In the genomic region with DNA sequence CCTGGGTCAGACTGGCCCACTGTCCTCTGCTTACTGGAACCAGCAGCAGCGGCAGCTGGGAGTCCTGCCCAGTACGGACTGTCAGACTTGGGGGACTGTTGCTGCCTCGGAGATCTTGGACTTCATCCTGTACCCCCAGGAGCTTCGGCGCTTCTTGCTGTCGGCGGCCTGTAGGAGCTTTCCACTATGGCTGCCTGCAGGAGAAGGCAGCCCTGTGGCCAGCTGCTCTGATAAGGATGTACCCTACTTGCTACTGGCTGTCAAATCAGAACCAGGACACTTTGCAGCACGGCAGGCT, we compare ENCODE assay signal across 9 mouse cellular contexts. TPM values are rescaled to one million over a fixed set of nuclear protein-coding genes. Genes with fewer than 3 reads are reported as not detected.
DNase-seq lines count a peak whose midpoint lies in the region; ATAC-seq lines count a peak whose summit lies in the region.
"Had no signal": no experiment of that assay in that cellular context is flagged by ENCODE, and none has a peak within 500 bp of the region (broad histone marks: within the 10 kb centered on the region; RNA-seq: fewer than 3 reads in every experiment).

No protein-coding gene starts in this region.

- no peak overlapping the region for H3K27ac ChIP-seq in neural tube, embryonic 13.5 days (replicated peaks)
- no peak overlapping the region for H3K27ac ChIP-seq in neural tube, embryonic 15.5 days (replicated peaks)
- H3K27ac ChIP-seq in stomach, embryonic 15.5 days: no peak overlapping the region

- H3K4me1 ChIP-seq in neural tube, embryonic 13.5 days (replicated peaks): peaks cover 21% of the 10 kb centered on the region
- H3K4me1 ChIP-seq in neural tube, embryonic 15.5 days: peaks cover 17% of the 10 kb centered on the region
- H3K4me1 ChIP-seq in stomach, embryonic 15.5 days: peaks cover 22% of the 10 kb centered on the region

- peak overlapping the region; percentile 29; the same call in 1 of the 2 replicates for H3K4me3 ChIP-seq in neural tube, embryonic 13.5 days
- H3K4me3 ChIP-seq in neural tube, embryonic 15.5 days (replicated peaks): no peak overlapping the region
- peak overlapping the region; percentile 48 for H3K4me3 ChIP-seq in stomach, embryonic 15.5 days (replicated peaks)

- WGBS in neural tube, embryonic 13.5 days: 68% methylated on average over 8 of the region's 8 CpGs
- 71% methylated on average over 8 of the region's 8 CpGs for WGBS in neural tube, embryonic 15.5 days
- WGBS in stomach, embryonic 15.5 days: 50% methylated on average over 8 of the region's 8 CpGs

- H3K9me3 ChIP-seq in neural tube, embryonic 13.5 days: no peaks in the 10 kb centered on the region
- no peaks in the 10 kb centered on the region for H3K9me3 ChIP-seq in neural tube, embryonic 15.5 days (replicated peaks)
- no peaks in the 10 kb centered on the region for H3K9me3 ChIP-seq in stomach, embryonic 15.5 days

- H3K27me3 ChIP-seq in neural tube, embryonic 13.5 days: peaks cover 22% of the 10 kb centered on the region
- peaks cover 23% of the 10 kb centered on the region for H3K27me3 ChIP-seq in neural tube, embryonic 15.5 days (replicated peaks)
- H3K27me3 ChIP-seq in stomach, embryonic 15.5 days (replicated peaks): no peaks in the 10 kb centered on the region

- ATAC-seq in neural tube, embryonic 13.5 days (ENCODE audit: low read depth): no peak
- ATAC-seq in neural tube, embryonic 15.5 days (ENCODE audit: low FRiP score): no peak
- ATAC-seq in stomach, embryonic 15.5 days (ENCODE audit: insufficient read depth, low FRiP score, low read depth): no peak
- ATAC-seq: activated CD4-positive, CD25-positive, alpha-beta regulatory T cell, adult 4 months had no signal

- H3K9ac ChIP-seq in neural tube, embryonic 13.5 days: 0 out of 2 replicates have a peak overlapping the region, but pooled peaks have one; percentile 61
- H3K9ac ChIP-seq in neural tube, embryonic 15.5 days (replicated peaks): no peak overlapping the region
- H3K9ac ChIP-seq in stomach, embryonic 15.5 days: peak overlapping the region; percentile 63; the same call in 1 of the 2 replicates

- DNase-seq in heart, adult 11 months: peak; percentile 96
- no peak for DNase-seq in heart, postnatal 25 days (ENCODE audit: low spot score)
- peak; percentile 42 for DNase-seq in kidney, postnatal 14 days
- no peak for DNase-seq in right cerebral cortex, adult 18-20 months
- no peak for DNase-seq in ovary, postnatal 36 days (ENCODE audit: low spot score)

- H3K36me3 ChIP-seq in neural tube, embryonic 13.5 days: peaks cover 74% of the 10 kb centered on the region
- peaks cover 55% of the 10 kb centered on the region for H3K36me3 ChIP-seq in neural tube, embryonic 15.5 days
- H3K36me3 ChIP-seq in stomach, embryonic 15.5 days: peaks cover 6% of the 10 kb centered on the region; the same call in 1 of the 2 replicates

- H3K4me2 ChIP-seq in neural tube, embryonic 13.5 days: peak overlapping the region; percentile 51
- H3K4me2 ChIP-seq in neural tube, embryonic 15.5 days: no peak overlapping the region
- H3K4me2 ChIP-seq in stomach, embryonic 15.5 days: peak overlapping the region; percentile 81

- intact Hi-C loops in heart, postnatal 25 days (cut with DNase I): no loop called here

RNA-seq across cellular contexts. Expression of gene B3gnt8, which starts 1.8 kb away (rescaled TPM):
- 1 to 10 TPM; 2.3 to 4.2 TPM for total RNA-seq in heart, postnatal 25 days (2021)
- 2.9 and 6.3 TPM in 2 replicates for polyA plus RNA-seq in neural tube, embryonic 13.5 days (2015; fragmentation: Nextera tagmentation; extraction: Ambion mirVana)
- polyA plus RNA-seq in neural tube, embryonic 15.5 days (2015; fragmentation: Nextera tagmentation; extraction: Ambion mirVana): 1.8 and 5.3 TPM in 2 replicates
- polyA plus RNA-seq in stomach, embryonic 15.5 days (2015; fragmentation: Nextera tagmentation; extraction: Ambion mirVana): 11.3 and 12.3 TPM in 2 replicates

RNA-seq across cellular contexts. Expression of gene Dmac2, which starts 9.1 kb away (rescaled TPM):
- 10 to 100 TPM; 60.4 to 65.0 TPM for total RNA-seq in heart, postnatal 25 days (2021)
- polyA plus RNA-seq in neural tube, embryonic 13.5 days (2015; fragmentation: Nextera tagmentation; extraction: Ambion mirVana): 35.3 and 42.2 TPM in 2 replicates
- polyA plus RNA-seq in neural tube, embryonic 15.5 days (2015; fragmentation: Nextera tagmentation; extraction: Ambion mirVana): 48.2 and 49.5 TPM in 2 replicates
- polyA plus RNA-seq in stomach, embryonic 15.5 days (2015; fragmentation: Nextera tagmentation; extraction: Ambion mirVana): 33.0 and 38.0 TPM in 2 replicates

RNA-seq across cellular contexts. Expression of gene Erich4, which starts 12.6 kb away (rescaled TPM):
- total RNA-seq in heart, postnatal 25 days (2021): under 1 TPM in 1 of 2 experiments, not detected in 1; 0.29 TPM
- polyA plus RNA-seq in neural tube, embryonic 13.5 days (2015; fragmentation: Nextera tagmentation; extraction: Ambion mirVana): not detected in 2 replicates
- polyA plus RNA-seq in neural tube, embryonic 15.5 days (2015; fragmentation: Nextera tagmentation; extraction: Ambion mirVana): 0.20 TPM in 1 of 2 replicates, not detected in the other
- 3.2 and 3.9 TPM in 2 replicates for polyA plus RNA-seq in stomach, embryonic 15.5 days (2015; fragmentation: Nextera tagmentation; extraction: Ambion mirVana)
- polyA plus RNA-seq: activated CD4-positive, CD25-positive, alpha-beta regulatory T cell, adult 4 months had no signal

RNA-seq across cellular contexts. Expression of gene Bckdha, which starts 30.5 kb away (rescaled TPM):
- 100 to 1,000 TPM; 184 to 199 TPM for total RNA-seq in heart, postnatal 25 days (2021)
- 45.9 and 50.7 TPM in 2 replicates for polyA plus RNA-seq in neural tube, embryonic 13.5 days (2015; fragmentation: Nextera tagmentation; extraction: Ambion mirVana)
- polyA plus RNA-seq in neural tube, embryonic 15.5 days (2015; fragmentation: Nextera tagmentation; extraction: Ambion mirVana): 39.6 and 49.5 TPM in 2 replicates
- 54.5 and 56.8 TPM in 2 replicates for polyA plus RNA-seq in stomach, embryonic 15.5 days (2015; fragmentation: Nextera tagmentation; extraction: Ambion mirVana)

RNA-seq across cellular contexts. Expression of gene Exosc5, which starts 30.7 kb away (rescaled TPM):
- 10 to 100 TPM; 16.0 to 16.3 TPM for total RNA-seq in heart, postnatal 25 days (2021)
- polyA plus RNA-seq in neural tube, embryonic 13.5 days (2015; fragmentation: Nextera tagmentation; extraction: Ambion mirVana): 41.8 and 45.1 TPM in 2 replicates
- 36.8 and 55.4 TPM in 2 replicates for polyA plus RNA-seq in neural tube, embryonic 15.5 days (2015; fragmentation: Nextera tagmentation; extraction: Ambion mirVana)
- polyA plus RNA-seq in stomach, embryonic 15.5 days (2015; fragmentation: Nextera tagmentation; extraction: Ambion mirVana): 71.8 and 79.8 TPM in 2 replicates

Comparison
In these comparisons a context has a peak if more than half of its experiments do, and no peak if none do; other contexts are left out.
1. DNase-seq: peak in heart, adult 11 months (single experiment) and kidney, postnatal 14 days (single experiment); none in heart, postnatal 25 days (single experiment), right cerebral cortex, adult 18-20 months (single experiment) and ovary, postnatal 36 days (single experiment).